Mouse (Mus musculus): ENCODE results near the gene Tcam1. TPM values are rescaled to one million over a fixed set of nuclear protein-coding genes. Genes with fewer than 3 reads are reported as not detected.

The Tcam1 gene
- total and polyA plus RNA-seq, 3 experiments: 4.6 to 8.9 TPM; not detected in 1

DNA sequence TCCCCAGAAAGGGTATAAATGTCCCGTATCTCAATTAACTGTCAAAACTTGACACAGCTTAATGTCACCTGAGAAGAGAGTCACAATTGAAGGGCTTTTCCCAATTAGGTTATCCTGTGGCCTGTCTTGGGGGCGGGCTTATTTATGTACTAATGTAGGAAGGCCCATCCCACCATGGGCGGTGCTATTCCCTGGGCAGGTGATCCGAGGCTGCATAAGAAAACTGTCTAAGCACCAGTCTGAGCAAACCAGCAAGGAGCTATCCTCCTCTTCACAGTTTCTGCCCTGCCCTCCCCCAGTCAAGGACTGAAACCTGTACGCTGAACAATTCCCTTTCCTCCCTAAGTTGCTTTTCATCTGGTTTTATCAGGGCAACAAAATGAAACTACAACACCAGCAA is 13.9 kb downstream of the Tcam1 start:
- H3K79me2 ChIP-seq (ENCODE audit: control insufficient read depth, insufficient read depth, low read length, poor library complexity): no peaks in the 10 kb centered on the region
- H3K27ac ChIP-seq (ENCODE audit: control insufficient read depth, low read depth, low read length): no peak overlapping the region
- H3K4me3 ChIP-seq (ENCODE audit: control insufficient read depth in 1 of 2, insufficient read depth in 1 of 2, low read depth in 2 of 2, low read length in 2 of 2): no peak overlapping the region
- H3K27me3 ChIP-seq (ENCODE audit: control insufficient read depth in 1 of 2, insufficient read depth in 2 of 2, low read length in 2 of 2): no peaks in the 10 kb centered on the region
- DNase-seq (ENCODE audit: low read depth, low spot score): no peak
- TF ChIP-seq MYC (IDR thresholded peaks at IDR 0.05; ENCODE audit: low read depth, low read length) (no peak), RCOR1 (IDR thresholded peaks at IDR 0.05; ENCODE audit: low read depth, low read length) (no peak)
- H3K4me1 ChIP-seq (ENCODE audit: control insufficient read depth in 1 of 2, insufficient read depth in 2 of 2, low read length in 2 of 2): no peaks in the 10 kb centered on the region
- H3K9me3 ChIP-seq (replicated peaks; ENCODE audit: insufficient read depth, low read length): no peaks in the 10 kb centered on the region
- no peak overlapping the region for H3K9ac ChIP-seq (ENCODE audit: control insufficient read depth, low read depth, low read length, poor library complexity, severe bottlenecking)
- H3K36me3 ChIP-seq (ENCODE audit: control insufficient read depth in 1 of 2, insufficient read depth in 2 of 2, low read length in 2 of 2): no peaks in the 10 kb centered on the region

DNA sequence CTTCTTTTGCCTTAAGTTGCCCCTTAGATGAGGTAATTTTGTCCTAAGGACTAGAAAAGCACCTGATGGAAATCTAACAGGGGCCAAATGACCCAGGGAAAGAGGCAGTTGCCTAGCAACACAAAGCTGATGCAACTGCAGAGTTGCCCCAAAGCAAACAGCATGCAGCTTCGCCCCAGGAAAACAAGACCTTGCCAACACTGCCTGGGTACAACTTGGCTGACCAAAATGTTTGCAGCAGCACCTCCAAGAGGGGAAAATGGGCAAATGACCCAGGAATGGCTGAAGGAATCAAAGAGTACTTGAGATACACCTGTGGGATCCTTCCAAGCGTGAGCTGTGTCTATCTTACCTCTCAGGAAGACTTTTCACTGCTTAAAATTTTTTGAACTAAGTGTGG is 15.4 kb downstream of the Tcam1 start:
- no peaks in the 10 kb centered on the region for H3K9me3 ChIP-seq (replicated peaks; ENCODE audit: insufficient read depth, low read length)
- no peak for DNase-seq (ENCODE audit: low read depth, low spot score)
- no peaks in the 10 kb centered on the region for H3K4me1 ChIP-seq (ENCODE audit: control insufficient read depth in 1 of 2, insufficient read depth in 2 of 2, low read length in 2 of 2)
- H3K9ac ChIP-seq (ENCODE audit: control insufficient read depth, low read depth, low read length, poor library complexity, severe bottlenecking): no peak overlapping the region
- no peak overlapping the region for H3K4me3 ChIP-seq (ENCODE audit: control insufficient read depth in 1 of 2, insufficient read depth in 1 of 2, low read depth in 2 of 2, low read length in 2 of 2)
- H3K36me3 ChIP-seq (ENCODE audit: control insufficient read depth in 1 of 2, insufficient read depth in 2 of 2, low read length in 2 of 2): no peaks in the 10 kb centered on the region
- H3K27ac ChIP-seq (ENCODE audit: control insufficient read depth, low read depth, low read length): no peak overlapping the region
- H3K27me3 ChIP-seq (ENCODE audit: control insufficient read depth in 1 of 2, insufficient read depth in 2 of 2, low read length in 2 of 2): no peaks in the 10 kb centered on the region
- no peaks in the 10 kb centered on the region for H3K79me2 ChIP-seq (ENCODE audit: control insufficient read depth, insufficient read depth, low read length, poor library complexity)
- no peak for TF ChIP-seq MAFK (IDR thresholded peaks at IDR 0.05; ENCODE audit: borderline replicate concordance, low read depth, low read length)
- no peak for TF ChIP-seq ZNF384 (IDR thresholded peaks at IDR 0.05; ENCODE audit: low read depth, low read length)
- TF ChIP-seq GABPA (IDR thresholded peaks at IDR 0.05; ENCODE audit: low read depth, low read length): no peak
- no peak for TF ChIP-seq ZKSCAN1 (IDR thresholded peaks at IDR 0.05; ENCODE audit: low read depth, low read length)
- no peak for TF ChIP-seq CHD2 (IDR thresholded peaks at IDR 0.05; ENCODE audit: low read length)
- no peak for TF ChIP-seq GATA1 (IDR thresholded peaks at IDR 0.05; ENCODE audit: low read depth, low read length)
- no peak for TF ChIP-seq POLR2AphosphoS5 (IDR thresholded peaks at IDR 0.05; ENCODE audit: borderline replicate concordance, low read depth, low read length)
- no peak for TF ChIP-seq CTCF (IDR thresholded peaks at IDR 0.05 in 2 of 3, conservative IDR thresholded peaks at IDR 0.05 in 1 of 3; ENCODE audit: control insufficient read depth in 1 of 3, insufficient read depth in 1 of 3, low read depth in 2 of 3, low read length in 3 of 3, poor library complexity in 1 of 3, severe bottlenecking in 1 of 3)
- TF ChIP-seq POLR2A (IDR thresholded peaks at IDR 0.05; ENCODE audit: control insufficient read depth in 1 of 2, insufficient read depth in 1 of 2, low read depth in 1 of 2, low read length in 2 of 2, poor library complexity in 1 of 2): no peak
- TF ChIP-seq MYB (IDR thresholded peaks at IDR 0.05; ENCODE audit: low read depth, low read length): no peak
- no peak for TF ChIP-seq NELFE (IDR thresholded peaks at IDR 0.05; ENCODE audit: low read depth, low read length)
- no peak for TF ChIP-seq TCF12 (IDR thresholded peaks at IDR 0.05; ENCODE audit: low read depth, low read length)
- no peak for TF ChIP-seq SIN3A (IDR thresholded peaks at IDR 0.05; ENCODE audit: low read length)
- TF ChIP-seq SMC3 (IDR thresholded peaks at IDR 0.05; ENCODE audit: low read depth, low read length): no peak
- TF ChIP-seq BHLHE40 (IDR thresholded peaks at IDR 0.05; ENCODE audit: borderline replicate concordance, low read depth, low read length): no peak
- TF ChIP-seq HCFC1 (IDR thresholded peaks at IDR 0.05; ENCODE audit: low read depth, low read length): no peak
- TF ChIP-seq MEF2A (IDR thresholded peaks at IDR 0.05; ENCODE audit: extremely low read depth, insufficient replicate concordance, low read depth, low read length, poor library complexity, severe bottlenecking): no peak
- no peak for TF ChIP-seq CHD1 (IDR thresholded peaks at IDR 0.05; ENCODE audit: low read depth, low read length)
- TF ChIP-seq JUND (IDR thresholded peaks at IDR 0.05; ENCODE audit: low read depth, low read length): no peak
- TF ChIP-seq EP300 (IDR thresholded peaks at IDR 0.05; ENCODE audit: low read depth in 1 of 2, low read length in 2 of 2): no peak
